Mouse (Mus musculus) ES-E14 (cell line): ENCODE data around the gene Cmc1.

ENCODE experiments used
- CHD2 ChIP-seq: IDR thresholded peaks from 2 replicates; pipeline ENCODE4 v1.6.1; 2014; ENCODE audit warnings: mild to moderate bottlenecking, low read depth, low read length, inconsistent platforms
- HCFC1 ChIP-seq: IDR thresholded peaks from 2 replicates; pipeline ENCODE4 v1.6.1; 2012; ENCODE audit warnings: low read length, inconsistent platforms, borderline replicate concordance; ENCODE audit not compliant: insufficient read depth
- MAFK ChIP-seq: IDR thresholded peaks from 2 replicates; pipeline ENCODE4 v1.6.1; 2014; ENCODE audit warnings: mild to moderate bottlenecking, low read depth, low read length, inconsistent platforms; ENCODE audit not compliant: insufficient read depth
- ZC3H11A ChIP-seq: IDR thresholded peaks from 2 replicates; pipeline ENCODE4 v1.6.1; 2012; ENCODE audit warnings: low read depth, mild to moderate bottlenecking, inconsistent platforms, low read length, borderline replicate concordance
- ZNF384 ChIP-seq: IDR thresholded peaks from 2 replicates; pipeline ENCODE4 v1.6.1; 2012; ENCODE audit warnings: low read depth, low read length, inconsistent platforms

- no peak for TF ChIP-seq ZC3H11A
- TF ChIP-seq ZNF384, result no peak
- TF ChIP-seq MAFK, result no peak
- no peak for TF ChIP-seq CHD2
- TF ChIP-seq HCFC1, result no peak
These were observed 11.6 kb upstream of the Cmc1 start for GRCm38 (mm10) chr9:118161536-118161935.
